Mouse (Mus musculus) subcutaneous adipose tissue, adult 2 months (tissue): ENCODE data around the gene 1810010H24Rik. TPM values are rescaled to one million over a fixed set of nuclear protein-coding genes. Genes with fewer than 3 reads are reported as not detected.

ENCODE experiments used
- polyA plus RNA-seq: library from polyadenylated mRNA; depleted of rRNA; stranded (reverse); fragments of >200 nt; gene quantifications from 2 replicates; pipeline ENCODE4 v1.2.3, GENCODE M21; 2012; ENCODE audit warnings: low replicate concordance; rRNA removed

Gene 1810010H24Rik
- polyA plus RNA-seq: 5.1 and 5.3 TPM in 2 replicates

GRCm38 (mm10) chr11:107025411-107026321, at the start of gene 1810010H24Rik:
Gene 1810010H24Rik (plus strand): TSS chr11:107025681.

GRCm38 (mm10) chr11:106999151-106999948, 26.1 kb upstream of the 1810010H24Rik start, which contains the start of gene Kpna2:
Gene Kpna2 (minus strand): TSS chr11:106999541.

Other genes with a start within 250 kb of the 1810010H24Rik start
- gene Polg2, start 246.1 kb upstream of the 1810010H24Rik start, polyA plus RNA-seq: 5.1 and 8.1 TPM in 2 replicates
- 280 and 376 TPM in 2 replicates for gene Ddx5, start 236.5 kb upstream of the 1810010H24Rik start, polyA plus RNA-seq
- gene Cep95, start 236.4 kb upstream of the 1810010H24Rik start, polyA plus RNA-seq: 3.7 and 5.3 TPM in 2 replicates
- gene Smurf2, start 105.0 kb upstream of the 1810010H24Rik start, polyA plus RNA-seq: 10.5 and 15.5 TPM in 2 replicates
- gene Kpna2, start 26.1 kb upstream of the 1810010H24Rik start, polyA plus RNA-seq: 3.7 and 32.5 TPM in 2 replicates
- 18.1 and 30.3 TPM in 2 replicates for gene Bptf, start 106.4 kb downstream of the 1810010H24Rik start, polyA plus RNA-seq
- 7.6 and 14.8 TPM in 2 replicates for gene Nol11, start 163.7 kb downstream of the 1810010H24Rik start, polyA plus RNA-seq